Mouse (Mus musculus) hindbrain, embryonic 14.5 days (tissue): Measurements from ENCODE around the gene Abhd14a. TPM values are rescaled to one million over a fixed set of nuclear protein-coding genes. Genes with fewer than 3 reads are reported as not detected.

Source experiments
- ATAC-seq: fragments of 200-750 bp; cut with Nextera tagmentation; 2 replicates; pipeline ENCODE4 v1.8.0; 2017; ENCODE audit warnings: moderate number of reproducible peaks, mild to moderate bottlenecking, moderate TSS enrichment, moderate library complexity; ENCODE audit not compliant: low FRiP score
- DNase-seq: peaks from one replicate; pipeline ENCODE4 v3.0.0-alpha.2; 2015; ENCODE audit warnings: low spot score
- H3K27ac ChIP-seq: fragments of 300-500 bp; sonication (generic); 2 replicates; pipeline ENCODE4 v1.5.1; 2014; ENCODE audit warnings: mild to moderate bottlenecking, moderate library complexity
- H3K27me3 ChIP-seq: fragments of 300-500 bp; sonication (generic); 2 replicates; pipeline ENCODE4 v1.6.1; 2014; ENCODE audit warnings: mild to moderate bottlenecking, low read length, mixed read lengths; ENCODE audit not compliant: control insufficient read depth, insufficient read depth
- H3K36me3 ChIP-seq: fragments of 300-500 bp; sonication (generic); replicated peaks from 2 replicates; pipeline ENCODE4 v1.6.1; 2014; ENCODE audit not compliant: control insufficient read depth, insufficient read depth
- H3K4me1 ChIP-seq: fragments of 300-500 bp; sonication (generic); replicated peaks from 2 replicates; pipeline ENCODE4 v1.6.1; 2014; ENCODE audit warnings: antibody characterized with exemption, low read length, mixed read lengths; ENCODE audit not compliant: control insufficient read depth, insufficient read depth
- H3K4me2 ChIP-seq: fragments of 300-500 bp; sonication (generic); replicated peaks from 2 replicates; pipeline ENCODE4 v1.6.1; 2014; ENCODE audit warnings: mild to moderate bottlenecking, moderate library complexity
- H3K4me3 ChIP-seq: fragments of 300-500 bp; sonication (generic); replicated peaks from 2 replicates; pipeline ENCODE4 v1.5.1; 2014; ENCODE audit warnings: mild to moderate bottlenecking, low read length
- H3K9ac ChIP-seq: fragments of 300-500 bp; sonication (generic); 2 replicates; pipeline ENCODE4 v1.6.1; 2014
- H3K9me3 ChIP-seq: fragments of 300-500 bp; sonication (generic); 2 replicates; pipeline ENCODE4 v1.6.1; 2016; ENCODE audit warnings: low read length; ENCODE audit not compliant: control insufficient read depth
- WGBS: fragments of 180-500 bp; shearing (Covaris S2); extraction: QIAGEN DNeasy Blood & Tissue Kit; methylation state at CpG from one replicate; pipeline ENCODE4 v1.1.7; 2014; 5-methylcytosine and 5-hydroxymethylcytosine counted together
- polyA plus RNA-seq: library from polyadenylated mRNA; unstranded; fragments of >200 nt; fragmentation: Nextera tagmentation; extraction: Ambion mirVana; gene quantifications from 2 replicates; pipeline ENCODE4 v1.2.1, GENCODE M21; 2014

Abhd14a gene
- polyA plus RNA-seq, 1 experiment from 2014 or later, result 57.7 TPM

DNA sequence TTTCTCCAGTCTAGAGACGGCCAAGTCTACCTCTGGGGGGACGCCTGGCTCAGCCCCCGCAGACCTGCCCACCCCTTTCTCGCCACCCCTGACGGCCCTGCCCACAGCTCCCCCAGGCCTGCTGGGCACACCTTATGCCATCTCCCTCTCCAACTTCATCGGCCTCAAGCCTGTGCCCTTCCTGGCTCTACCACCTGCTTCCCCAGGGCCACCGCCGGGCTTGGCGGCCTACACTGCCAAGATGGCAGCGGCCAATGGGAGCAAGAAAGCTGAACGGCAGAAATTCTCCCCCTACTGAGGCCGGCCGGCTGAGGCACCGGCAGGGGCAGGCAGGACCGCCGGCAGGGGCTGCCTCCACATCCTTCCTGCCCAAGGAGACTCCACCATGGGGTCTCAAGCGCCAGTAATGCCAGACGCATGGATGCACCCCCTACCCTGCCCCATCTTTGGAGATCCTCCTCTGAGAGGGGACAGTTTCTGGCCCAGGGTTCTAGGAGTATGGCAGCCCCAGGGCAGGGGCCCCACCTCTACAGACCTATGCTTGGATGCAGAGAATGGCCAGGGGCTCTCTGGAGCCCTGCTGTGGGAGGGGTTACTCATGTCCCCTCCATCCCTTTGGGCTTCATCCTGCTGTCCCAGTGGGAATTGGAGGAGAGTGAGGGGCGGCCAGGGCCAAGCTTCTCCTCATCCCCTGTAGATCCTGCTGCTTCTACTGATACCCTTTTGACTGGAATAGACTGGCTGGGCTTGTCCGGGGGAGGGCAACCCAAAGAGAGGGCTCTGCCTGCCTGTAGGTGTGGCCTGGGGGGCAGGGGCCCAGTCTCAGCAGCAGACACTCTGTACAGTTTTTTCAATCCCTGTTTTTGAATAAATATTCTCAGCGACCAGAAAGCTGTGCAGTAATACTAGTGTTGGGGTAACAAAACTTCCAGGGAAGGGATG, 15.9 kb upstream of the Abhd14a start:
- Histone ChIP-seq H3K27ac (no peak overlapping the region), H3K4me1 (peaks cover 18% of the 10 kb centered on the region), H3K4me2 (no peak overlapping the region), H3K9ac (no peak overlapping the region), H3K4me3 (no peak overlapping the region), H3K36me3 (peaks cover 41% of the 10 kb centered on the region), H3K9me3 (no peaks in the 10 kb centered on the region), H3K27me3 (no peaks in the 10 kb centered on the region)
- ATAC-seq (no peak), DNase-seq (no peak)
- 77% methylated on average over 21 of the region's 21 CpGs for WGBS

DNA sequence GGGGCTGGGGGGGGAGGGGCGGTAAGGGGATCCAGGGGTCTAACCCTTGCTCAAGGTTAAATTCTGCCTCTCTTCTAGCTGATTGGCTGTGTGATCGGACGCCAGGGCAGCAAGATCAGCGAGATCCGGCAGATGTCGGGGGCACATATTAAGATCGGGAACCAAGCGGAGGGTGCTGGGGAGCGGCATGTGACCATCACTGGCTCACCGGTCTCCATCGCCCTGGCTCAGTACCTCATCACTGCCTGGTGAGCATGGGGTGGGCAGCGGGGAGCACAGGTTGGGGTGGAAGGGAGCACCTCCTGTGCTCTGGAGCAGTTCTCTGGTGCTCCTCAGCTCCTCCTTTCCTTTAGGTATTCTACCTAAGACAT, 14.9 kb upstream of the Abhd14a start:
- ATAC-seq (no peak), DNase-seq (no peak)
- no peaks in the 10 kb centered on the region for H3K27me3 ChIP-seq
- H3K9me3 ChIP-seq, result no peaks in the 10 kb centered on the region
- 91% methylated on average over 12 of the region's 12 CpGs for WGBS
- H3K4me3 ChIP-seq, result no peak overlapping the region
- H3K9ac ChIP-seq, result no peak overlapping the region
- peaks cover 41% of the 10 kb centered on the region for H3K36me3 ChIP-seq
- no peak overlapping the region for H3K27ac ChIP-seq
- H3K4me2 ChIP-seq, result no peak overlapping the region
- peaks cover 27% of the 10 kb centered on the region for H3K4me1 ChIP-seq

DNA sequence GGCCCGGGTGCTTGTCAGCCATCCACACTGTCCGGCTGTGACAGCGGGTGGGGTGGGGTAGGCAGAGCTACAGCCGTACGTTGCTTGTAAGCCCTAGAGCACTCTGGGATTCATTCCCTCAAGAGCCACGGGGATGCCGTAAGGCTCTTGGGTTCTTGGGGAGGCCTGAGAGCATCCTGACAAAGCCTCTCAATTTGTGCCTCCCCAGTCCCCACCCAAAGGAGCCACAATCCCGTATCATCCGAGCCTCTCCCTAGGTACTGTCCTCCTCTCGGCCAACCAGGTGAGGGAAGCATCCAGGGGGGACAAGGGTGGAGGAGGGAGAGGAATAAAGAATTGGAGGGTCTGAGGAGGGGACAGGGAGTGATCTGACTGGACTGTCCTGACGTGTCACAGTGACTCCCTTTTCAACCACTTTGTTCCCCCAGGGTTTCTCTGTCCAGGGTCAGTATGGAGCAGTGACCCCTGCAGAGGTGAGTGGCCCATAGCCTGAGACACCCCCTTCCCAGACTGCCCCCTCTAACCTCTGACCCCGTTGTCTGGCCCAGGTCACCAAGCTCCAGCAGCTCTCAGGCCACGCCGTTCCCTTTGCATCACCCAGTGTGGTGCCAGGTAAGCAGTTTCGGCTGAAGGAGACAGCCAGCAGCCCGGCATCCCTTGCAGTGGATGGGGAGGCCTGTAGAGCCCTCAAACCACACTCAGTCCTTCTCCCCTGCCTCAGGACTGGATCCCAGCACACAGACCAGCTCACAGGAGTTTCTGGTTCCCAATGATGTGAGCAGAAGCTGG, 14.4 kb upstream of the Abhd14a start:
- no peaks in the 10 kb centered on the region for H3K27me3 ChIP-seq
- DNase-seq (no peak), ATAC-seq (no peak)
- H3K9ac ChIP-seq, result no peak overlapping the region
- H3K4me1 ChIP-seq, result peaks cover 33% of the 10 kb centered on the region
- H3K9me3 ChIP-seq, result no peaks in the 10 kb centered on the region
- H3K4me2 ChIP-seq, result no peak overlapping the region
- 76% methylated on average over 16 of the region's 16 CpGs for WGBS
- peaks cover 41% of the 10 kb centered on the region for H3K36me3 ChIP-seq
- no peak overlapping the region for H3K27ac ChIP-seq
- no peak overlapping the region for H3K4me3 ChIP-seq

DNA sequence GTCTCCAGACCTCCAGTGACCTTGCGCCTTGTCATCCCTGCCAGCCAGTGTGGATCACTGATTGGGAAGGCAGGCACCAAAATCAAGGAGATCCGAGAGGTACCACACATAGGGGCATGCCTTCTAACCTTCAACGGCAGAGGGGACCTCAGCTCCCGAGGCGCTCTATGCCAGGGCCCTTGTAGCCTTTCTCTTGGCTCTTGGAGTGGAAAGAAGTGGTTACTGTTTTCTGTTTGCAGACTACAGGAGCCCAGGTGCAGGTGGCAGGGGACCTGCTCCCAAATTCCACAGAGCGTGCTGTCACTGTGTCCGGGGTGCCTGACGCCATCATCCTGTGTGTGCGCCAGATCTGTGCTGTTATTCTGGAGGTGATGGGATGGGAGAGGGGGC, 13.5 kb upstream of the Abhd14a start:
- no peak overlapping the region for H3K9ac ChIP-seq
- WGBS, result 91% methylated on average over 9 of the region's 9 CpGs
- no peaks in the 10 kb centered on the region for H3K9me3 ChIP-seq
- no peak for ATAC-seq
- DNase-seq, result no peak
- H3K27ac ChIP-seq, result no peak overlapping the region
- peaks cover 41% of the 10 kb centered on the region for H3K4me1 ChIP-seq
- H3K4me3 ChIP-seq, result no peak overlapping the region
- no peaks in the 10 kb centered on the region for H3K27me3 ChIP-seq
- peaks cover 41% of the 10 kb centered on the region for H3K36me3 ChIP-seq
- H3K4me2 ChIP-seq, result no peak overlapping the region

DNA sequence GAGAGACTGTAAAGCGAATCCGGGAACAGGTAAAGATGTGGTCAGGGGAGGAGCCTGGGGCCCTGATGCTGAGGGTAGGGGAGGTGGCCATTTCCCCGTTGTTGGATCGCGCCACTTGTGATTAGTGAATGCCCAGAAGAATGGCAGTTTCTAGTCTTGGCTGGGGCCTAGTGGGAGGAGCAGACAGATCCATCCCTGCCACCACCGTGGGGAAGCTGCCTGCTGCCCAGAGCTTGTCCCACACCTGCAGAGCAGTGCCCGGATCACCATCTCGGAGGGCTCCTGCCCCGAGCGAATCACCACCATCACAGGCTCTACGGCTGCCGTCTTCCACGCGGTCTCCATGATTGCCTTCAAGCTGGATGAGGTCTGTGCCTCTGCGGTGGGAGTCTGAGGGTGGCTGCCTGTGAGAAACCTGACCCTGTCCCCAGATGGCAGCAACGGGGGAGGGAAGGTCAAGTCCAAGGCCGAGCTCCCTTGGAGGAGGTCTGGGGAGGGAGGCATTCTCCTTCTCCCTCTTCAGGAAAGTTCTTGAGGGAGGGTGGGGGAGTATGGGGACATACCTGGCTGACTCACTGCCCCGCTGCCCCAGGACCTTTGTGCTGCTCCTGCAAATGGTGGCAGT, 13.0 kb upstream of the Abhd14a start:
- H3K4me3 ChIP-seq, result no peak overlapping the region
- no peaks in the 10 kb centered on the region for H3K27me3 ChIP-seq
- no peaks in the 10 kb centered on the region for H3K9me3 ChIP-seq
- H3K9ac ChIP-seq, result no peak overlapping the region
- peaks cover 41% of the 10 kb centered on the region for H3K36me3 ChIP-seq
- H3K27ac ChIP-seq, result no peak overlapping the region
- no peak overlapping the region for H3K4me2 ChIP-seq
- no peak for DNase-seq
- no peak for ATAC-seq
- peaks cover 41% of the 10 kb centered on the region for H3K4me1 ChIP-seq
- WGBS, result 86% methylated on average over 18 of the region's 18 CpGs

DNA sequence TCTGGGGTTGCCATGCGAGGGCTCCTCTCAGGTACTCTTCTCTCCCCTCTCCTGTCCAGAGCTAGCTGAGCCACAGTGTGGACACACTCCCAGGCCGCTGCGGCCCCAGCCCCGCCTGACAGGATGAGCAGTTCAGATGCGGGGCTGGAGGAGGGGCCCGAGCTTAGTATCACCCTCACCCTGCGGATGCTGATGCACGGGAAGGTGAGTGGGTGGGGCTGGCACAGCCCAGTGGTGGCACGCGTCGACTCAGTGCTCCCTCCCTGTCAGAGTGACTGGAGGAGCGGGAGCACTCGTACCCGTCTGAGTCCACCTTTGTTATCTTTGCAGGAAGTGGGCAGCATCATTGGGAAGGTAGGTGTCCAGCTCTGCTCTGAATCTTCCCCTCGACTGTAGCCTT, 12.5 kb upstream of the Abhd14a start:
- Histone ChIP-seq H3K27ac (no peak overlapping the region), H3K36me3 (peaks cover 41% of the 10 kb centered on the region), H3K4me3 (no peak overlapping the region), H3K9ac (no peak overlapping the region), H3K9me3 (no peaks in the 10 kb centered on the region), H3K4me2 (no peak overlapping the region), H3K27me3 (no peaks in the 10 kb centered on the region), H3K4me1 (peaks cover 40% of the 10 kb centered on the region)
- DNase-seq, result no peak
- 89% methylated on average over 15 of the region's 15 CpGs for WGBS
- ATAC-seq, result no peak

DNA sequence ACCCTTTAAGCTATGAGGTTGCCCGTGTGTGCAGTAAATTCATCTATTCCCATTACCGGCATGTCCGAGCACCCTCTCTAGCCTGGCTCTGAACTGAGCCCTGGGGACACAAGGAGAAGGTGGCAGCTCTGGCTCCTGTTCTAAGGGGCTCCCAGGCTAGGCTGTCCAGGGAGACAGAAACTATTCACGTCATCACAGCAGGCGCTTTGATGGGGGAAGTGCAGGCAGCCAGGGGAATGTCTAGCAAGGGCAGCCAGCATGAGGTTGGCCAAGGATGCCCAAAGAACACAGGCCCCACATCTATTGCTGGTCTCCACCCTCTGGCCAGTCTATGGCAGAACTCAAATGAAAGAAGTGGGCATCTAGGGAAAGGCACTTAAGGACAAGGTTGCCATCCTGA, 10.4 kb upstream of the Abhd14a start:
- H3K27ac ChIP-seq, result no peak overlapping the region
- H3K27me3 ChIP-seq, result no peaks in the 10 kb centered on the region
- H3K4me2 ChIP-seq, result peak overlapping the region; percentile 96; the same call in 1 of the 2 replicates
- no peaks in the 10 kb centered on the region for H3K9me3 ChIP-seq
- WGBS, result 52% methylated on average over 5 of the region's 5 CpGs
- H3K4me3 ChIP-seq, result no peak overlapping the region
- no peak for ATAC-seq
- peak overlapping the region; percentile 91 for H3K9ac ChIP-seq
- H3K36me3 ChIP-seq, result peaks cover 27% of the 10 kb centered on the region
- peaks cover 35% of the 10 kb centered on the region for H3K4me1 ChIP-seq
- DNase-seq, result no peak

DNA sequence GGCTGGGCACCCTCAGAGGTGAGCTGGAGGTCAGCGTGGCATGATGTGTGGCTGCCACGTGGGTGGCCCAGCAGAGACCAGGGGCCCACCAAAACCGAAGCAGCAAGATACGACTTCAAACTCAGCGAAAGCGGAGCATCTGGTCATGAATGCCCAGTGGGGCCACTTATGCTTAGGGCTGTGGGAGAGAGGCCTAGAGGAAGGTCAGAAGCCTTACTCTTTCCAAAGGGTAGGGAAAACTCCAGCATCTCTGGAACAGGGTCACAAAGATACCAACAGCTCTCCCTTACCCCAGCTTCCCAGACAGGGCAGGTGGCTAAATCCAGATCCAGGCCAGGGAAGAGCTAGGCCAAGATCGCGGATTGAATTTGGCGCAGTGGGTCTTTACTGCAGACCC, 9.7 kb upstream of the Abhd14a start:
- no peak for DNase-seq
- H3K36me3 ChIP-seq, result peaks cover 22% of the 10 kb centered on the region
- ATAC-seq, result no peak
- H3K4me1 ChIP-seq, result peaks cover 40% of the 10 kb centered on the region
- peak overlapping the region; percentile 96 for H3K4me2 ChIP-seq
- peak overlapping the region; percentile 91 for H3K9ac ChIP-seq
- WGBS, result 37% methylated on average over 9 of the region's 9 CpGs
- H3K9me3 ChIP-seq, result no peaks in the 10 kb centered on the region
- H3K27ac ChIP-seq, result peak overlapping the region; percentile 81
- peak overlapping the region; percentile 60 for H3K4me3 ChIP-seq
- H3K27me3 ChIP-seq, result no peaks in the 10 kb centered on the region
